Mouse (Mus musculus): ENCODE data around the gene Pde3a.

GRCm38 (mm10) chr6:141207531-141207930 lies 41.5 kb upstream of the Pde3a start:
- TF ChIP-seq CTCF (IDR thresholded peaks at IDR 0.05; ENCODE audit: borderline replicate concordance, extremely low read depth, insufficient read depth, insufficient read length), result no peak
- TF ChIP-seq POLR2A (IDR thresholded peaks at IDR 0.05; ENCODE audit: borderline replicate concordance, extremely low read depth, insufficient read depth, insufficient read length, poor library complexity, severe bottlenecking), result no peak
